Mouse (Mus musculus) liver, embryonic 15.5 days (tissue): ENCODE measurements around the gene Nipal4. TPM values are rescaled to one million over a fixed set of nuclear protein-coding genes. Genes with fewer than 3 reads are reported as not detected.
"Not testable (repeated sequence)": the region's sequence is repeated elsewhere in the genome, so short reads cannot be mapped to it uniquely, and the experiment has no call there.

Experiments
- ATAC-seq: fragments of 200-750 bp; cut with Nextera tagmentation; 2 replicates; pipeline ENCODE4 v1.8.0; 2017; ENCODE audit warnings: moderate number of reproducible peaks, mild to moderate bottlenecking, moderate library complexity; ENCODE audit not compliant: insufficient read depth
- H3K27ac ChIP-seq: fragments of 300-500 bp; sonication (generic); replicated peaks from 2 replicates; pipeline ENCODE4 v1.5.1; 2015; ENCODE audit warnings: mild to moderate bottlenecking, inconsistent platforms
- H3K27me3 ChIP-seq: fragments of 300-500 bp; sonication (generic); 2 replicates; pipeline ENCODE4 v1.6.1; 2015; ENCODE audit warnings: mild to moderate bottlenecking, inconsistent platforms
- H3K36me3 ChIP-seq: fragments of 300-500 bp; sonication (generic); replicated peaks from 2 replicates; pipeline ENCODE4 v1.6.1; 2015; ENCODE audit warnings: moderate library complexity, mild to moderate bottlenecking, inconsistent platforms
- H3K4me1 ChIP-seq: fragments of 300-500 bp; sonication (generic); replicated peaks from 2 replicates; pipeline ENCODE4 v1.6.1; 2015; ENCODE audit warnings: inconsistent platforms
- H3K4me2 ChIP-seq: fragments of 300-500 bp; sonication (generic); 2 replicates; pipeline ENCODE4 v1.6.1; 2015; ENCODE audit warnings: moderate library complexity, mild to moderate bottlenecking, inconsistent platforms
- H3K4me3 ChIP-seq: fragments of 300-500 bp; sonication (generic); replicated peaks from 2 replicates; pipeline ENCODE4 v1.5.1; 2015; ENCODE audit warnings: mild to moderate bottlenecking, inconsistent platforms
- H3K9ac ChIP-seq: fragments of 300-500 bp; sonication (generic); 2 replicates; pipeline ENCODE4 v1.6.1; 2015; ENCODE audit warnings: moderate library complexity, mild to moderate bottlenecking, inconsistent platforms
- H3K9me3 ChIP-seq: fragments of 300-500 bp; sonication (generic); replicated peaks from 2 replicates; pipeline ENCODE4 v1.6.1; 2016; ENCODE audit warnings: inconsistent platforms
- WGBS: fragments of 180-500 bp; shearing (Covaris S2); methylation state at CpG from one replicate; pipeline ENCODE4 v1.1.7; 2015; ENCODE audit warnings: mixed read lengths; ENCODE audit not compliant: insufficient replicate concordance; 5-methylcytosine and 5-hydroxymethylcytosine counted together
- polyA plus RNA-seq: library from polyadenylated mRNA; unstranded; fragments of >200 nt; fragmentation: Nextera tagmentation; extraction: Ambion mirVana; gene quantifications from 2 replicates; pipeline ENCODE4 v1.2.1, GENCODE M21; 2015

Gene Nipal4
- polyA plus RNA-seq, 1 experiment from 2014 or later = 0.03 TPM

GRCm38 (mm10) chr11:46200664-46201063 is 34.4 kb upstream of the Nipal4 start:
- Histone ChIP-seq H3K4me3 (no peak overlapping the region), H3K27ac (no peak overlapping the region), H3K36me3 (0 out of 2 replicates have a peak, but pooled peaks cover 4% of the 10 kb centered on the region), H3K9ac (no peak overlapping the region), H3K4me2 (no peak overlapping the region), H3K27me3 (no peaks in the 10 kb centered on the region), H3K4me1 (no peaks in the 10 kb centered on the region), H3K9me3 (no peaks in the 10 kb centered on the region)
- ATAC-seq = no peak
- WGBS = 68% methylated on average over 11 of the region's 11 CpGs

- H3K9ac ChIP-seq = no peak overlapping the region
- no peaks in the 10 kb centered on the region for H3K9me3 ChIP-seq
- 62% methylated on average over 4 of the region's 4 CpGs for WGBS
- no peak overlapping the region for H3K4me3 ChIP-seq
- H3K27me3 ChIP-seq = no peaks in the 10 kb centered on the region
- no peak overlapping the region for H3K27ac ChIP-seq
- no peaks in the 10 kb centered on the region for H3K4me1 ChIP-seq
- H3K4me2 ChIP-seq = no peak overlapping the region
- no peak for ATAC-seq
- 0 out of 2 replicates have a peak, but pooled peaks cover 4% of the 10 kb centered on the region for H3K36me3 ChIP-seq
Observed at GRCm38 (mm10) chr11:46194175-46194574, 27.9 kb upstream of the Nipal4 start.

- Histone ChIP-seq H3K9me3 (no peaks in the 10 kb centered on the region), H3K4me3 (no peak overlapping the region), H3K27me3 (no peaks in the 10 kb centered on the region), H3K36me3 (no peaks in the 10 kb centered on the region), H3K4me2 (no peak overlapping the region), H3K4me1 (no peaks in the 10 kb centered on the region), H3K27ac (no peak overlapping the region), H3K9ac (no peak overlapping the region)
- ATAC-seq = no peak
- WGBS = 60% methylated on average over 2 of the region's 2 CpGs
Observed at GRCm38 (mm10) chr11:46188283-46188682, 22.0 kb upstream of the Nipal4 start.

GRCm38 (mm10) chr11:46185486-46185885 is 19.2 kb upstream of the Nipal4 start:
- Histone ChIP-seq H3K36me3 (no peaks in the 10 kb centered on the region), H3K4me1 (no peaks in the 10 kb centered on the region), H3K27ac (no peak overlapping the region), H3K4me3 (no peak overlapping the region), H3K27me3 (no peaks in the 10 kb centered on the region), H3K9ac (no peak overlapping the region), H3K4me2 (no peak overlapping the region), H3K9me3 (no peaks in the 10 kb centered on the region)
- ATAC-seq = no peak
- 32% methylated on average over 4 of the region's 4 CpGs for WGBS

- WGBS = 56% methylated on average over 3 of the region's 3 CpGs
- Histone ChIP-seq H3K4me1 (no peaks in the 10 kb centered on the region), H3K27me3 (no peaks in the 10 kb centered on the region), H3K4me3 (no peak overlapping the region), H3K27ac (no peak overlapping the region), H3K4me2 (no peak overlapping the region), H3K9me3 (no peaks in the 10 kb centered on the region), H3K9ac (no peak overlapping the region), H3K36me3 (no peaks in the 10 kb centered on the region)
- no peak for ATAC-seq
Observed at GRCm38 (mm10) chr11:46184946-46185345, 18.6 kb upstream of the Nipal4 start.

GRCm38 (mm10) chr11:46182031-46182430 is 15.7 kb upstream of the Nipal4 start:
- WGBS = 62% methylated on average over 1 of the region's 1 CpGs
- not testable (repeated sequence) for H3K4me1 ChIP-seq, ATAC-seq, H3K27ac ChIP-seq, H3K27me3 ChIP-seq, H3K9ac ChIP-seq, H3K36me3 ChIP-seq, H3K9me3 ChIP-seq, H3K4me2 ChIP-seq, H3K4me3 ChIP-seq

- Histone ChIP-seq H3K4me3 (no peak overlapping the region), H3K27me3 (no peaks in the 10 kb centered on the region), H3K4me1 (no peaks in the 10 kb centered on the region), H3K9ac (no peak overlapping the region), H3K4me2 (no peak overlapping the region), H3K27ac (no peak overlapping the region), H3K9me3 (no peaks in the 10 kb centered on the region), H3K36me3 (no peaks in the 10 kb centered on the region)
- 60% methylated on average over 10 of the region's 10 CpGs for WGBS
- ATAC-seq = no peak
Observed at GRCm38 (mm10) chr11:46177246-46178043, 11.1 kb upstream of the Nipal4 start.

- Histone ChIP-seq H3K9ac (no peak overlapping the region), H3K27ac (no peak overlapping the region), H3K4me3 (no peak overlapping the region), H3K27me3 (no peaks in the 10 kb centered on the region), H3K36me3 (no peaks in the 10 kb centered on the region), H3K4me2 (no peak overlapping the region), H3K9me3 (no peaks in the 10 kb centered on the region), H3K4me1 (no peaks in the 10 kb centered on the region)
- WGBS = 73% methylated on average over 6 of the region's 6 CpGs
- ATAC-seq = no peak
Observed at GRCm38 (mm10) chr11:46176155-46176554, 9.8 kb upstream of the Nipal4 start.

- Histone ChIP-seq H3K9ac (no peak overlapping the region), H3K36me3 (no peaks in the 10 kb centered on the region), H3K4me2 (no peak overlapping the region), H3K9me3 (no peaks in the 10 kb centered on the region), H3K27ac (no peak overlapping the region), H3K27me3 (peaks cover 15% of the 10 kb centered on the region; the same call in 1 of the 2 replicates), H3K4me3 (no peak overlapping the region), H3K4me1 (no peaks in the 10 kb centered on the region)
- 64% methylated on average over 9 of the region's 9 CpGs for WGBS
- no peak for ATAC-seq
Observed at GRCm38 (mm10) chr11:46172128-46172527, 5.8 kb upstream of the Nipal4 start.

- no peak overlapping the region for H3K27ac ChIP-seq
- no peak overlapping the region for H3K4me3 ChIP-seq
- no peak overlapping the region for H3K9ac ChIP-seq
- H3K4me1 ChIP-seq = peaks cover 6% of the 10 kb centered on the region; the same call in 1 of the 2 replicates
- H3K4me2 ChIP-seq = no peak overlapping the region
- H3K27me3 ChIP-seq = peaks cover 37% of the 10 kb centered on the region
- WGBS = 39% methylated on average over 3 of the region's 3 CpGs
- ATAC-seq = no peak
- H3K9me3 ChIP-seq = no peaks in the 10 kb centered on the region
- no peaks in the 10 kb centered on the region for H3K36me3 ChIP-seq
Observed at GRCm38 (mm10) chr11:46169908-46170307, 3.6 kb upstream of the Nipal4 start.

- H3K4me1 ChIP-seq = peaks cover 6% of the 10 kb centered on the region; the same call in 1 of the 2 replicates
- H3K9ac ChIP-seq = no peak overlapping the region
- 65% methylated on average over 7 of the region's 7 CpGs for WGBS
- no peak overlapping the region for H3K4me3 ChIP-seq
- no peak overlapping the region for H3K27ac ChIP-seq
- no peaks in the 10 kb centered on the region for H3K36me3 ChIP-seq
- no peaks in the 10 kb centered on the region for H3K9me3 ChIP-seq
- peaks cover 45% of the 10 kb centered on the region for H3K27me3 ChIP-seq
- no peak for ATAC-seq
- H3K4me2 ChIP-seq = no peak overlapping the region
Observed at GRCm38 (mm10) chr11:46168506-46168905, 2.2 kb upstream of the Nipal4 start.

- H3K27me3 ChIP-seq = peaks cover 5% of the 10 kb centered on the region; the same call in 1 of the 2 replicates
- ATAC-seq = no peak
Observed at GRCm38 (mm10) chr11:46157462-46157861, 8.8 kb downstream of the Nipal4 start.

More at GRCm38 (mm10) chr11:46157462-46157861, 8.8 kb downstream of the Nipal4 start:
- H3K4me3 ChIP-seq = no peak overlapping the region
- no peak overlapping the region for H3K27ac ChIP-seq
- no peak overlapping the region for H3K4me2 ChIP-seq
- H3K9ac ChIP-seq = no peak overlapping the region
- no peaks in the 10 kb centered on the region for H3K4me1 ChIP-seq
- H3K36me3 ChIP-seq = no peaks in the 10 kb centered on the region
- H3K9me3 ChIP-seq = no peaks in the 10 kb centered on the region
